Mouse (Mus musculus): ENCODE data around the gene Tmem176a. TPM values are rescaled to one million over a fixed set of nuclear protein-coding genes. Genes with fewer than 3 reads are reported as not detected.

Gene Tmem176a
- polyA plus RNA-seq, 1 experiment, result 117 TPM

DNA sequence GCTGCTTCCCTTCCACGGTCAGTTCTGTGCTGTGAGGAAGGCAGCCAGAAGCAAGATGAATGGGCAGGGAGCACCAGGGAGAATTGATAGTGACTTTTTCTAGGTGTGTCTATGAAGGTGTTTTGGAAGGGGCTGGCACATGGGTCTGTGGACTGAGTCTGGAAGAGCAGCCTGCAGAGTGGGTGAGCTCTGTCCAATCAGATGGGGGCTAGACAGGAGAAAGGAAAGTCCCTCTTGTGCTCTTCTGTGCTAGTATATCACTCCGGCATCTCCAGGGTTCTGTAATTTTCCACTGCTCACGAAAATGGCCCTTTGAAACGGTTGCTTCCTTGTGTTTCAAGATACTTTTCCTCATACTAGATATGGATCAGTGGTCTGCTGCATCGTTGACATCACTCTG lies 31.9 kb downstream of the Tmem176a start, which contains the start of gene Aoc1:
Gene Aoc1 (plus strand): TSS at position 301 of the 400 bp plus-strand sequence.
- no peaks in the 10 kb centered on the region for H3K4me1 ChIP-seq (ENCODE audit: control insufficient read depth, insufficient read depth, low read length)
- no peak within 1 kb of the TSS for H3K4me3 ChIP-seq (ENCODE audit: insufficient read depth, low read length)
- no peak within 1 kb of the TSS for H3K27ac ChIP-seq (ENCODE audit: insufficient read depth, low read length)
- no peak for TF ChIP-seq POLR2A (IDR thresholded peaks at IDR 0.05; ENCODE audit: low read depth, low read length)
- TF ChIP-seq CTCF (IDR thresholded peaks at IDR 0.05; ENCODE audit: borderline replicate concordance, insufficient read depth, low read length), result no peak

DNA sequence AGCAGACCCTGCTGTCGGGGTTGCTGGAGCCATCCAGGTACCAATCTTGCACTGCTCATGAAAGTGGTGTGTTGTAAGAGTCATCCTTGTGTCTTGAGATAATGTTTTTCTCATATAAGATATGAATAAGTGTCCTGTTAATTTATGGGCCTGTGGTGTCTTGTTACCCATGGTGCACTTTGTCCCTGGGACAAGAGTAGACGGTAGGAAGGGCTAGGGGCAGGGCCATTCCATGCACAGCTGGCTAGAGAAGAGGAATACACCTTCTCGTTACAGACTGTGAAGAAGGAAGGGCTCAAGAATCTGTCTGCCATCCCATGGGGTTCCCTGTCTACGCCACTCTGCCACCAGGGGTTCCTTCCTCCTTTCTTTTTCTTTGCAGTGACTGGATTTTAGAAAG lies 33.9 kb downstream of the Tmem176a start:
- H3K4me3 ChIP-seq (ENCODE audit: insufficient read depth, low read length), result no peak overlapping the region
- no peaks in the 10 kb centered on the region for H3K4me1 ChIP-seq (ENCODE audit: control insufficient read depth, insufficient read depth, low read length)
- no peak overlapping the region for H3K27ac ChIP-seq (ENCODE audit: insufficient read depth, low read length)
- TF ChIP-seq CTCF (IDR thresholded peaks at IDR 0.05; ENCODE audit: borderline replicate concordance, insufficient read depth, low read length) (no peak), POLR2A (IDR thresholded peaks at IDR 0.05; ENCODE audit: low read depth, low read length) (no peak)

DNA sequence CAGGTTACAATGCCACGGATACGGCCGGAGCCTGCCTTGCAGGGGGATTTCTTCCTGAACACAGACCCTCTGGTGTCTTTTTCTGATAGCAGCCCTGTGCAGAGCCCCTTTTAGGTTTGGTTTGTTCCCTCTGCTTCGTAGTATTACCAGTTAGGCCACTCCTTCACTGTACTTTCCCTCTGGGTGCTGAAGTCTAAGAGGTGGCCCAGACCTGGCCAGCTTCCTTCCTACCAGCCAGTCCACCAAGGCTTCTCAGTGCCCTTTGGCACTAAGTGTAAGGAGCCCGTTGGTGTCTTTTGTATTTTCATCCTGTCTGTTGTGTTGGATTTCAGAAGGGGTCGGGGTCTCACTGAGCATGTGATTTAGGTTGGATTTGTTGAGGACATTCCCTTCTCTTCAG lies 34.8 kb downstream of the Tmem176a start:
- H3K4me1 ChIP-seq (ENCODE audit: control insufficient read depth, insufficient read depth, low read length), result no peaks in the 10 kb centered on the region
- TF ChIP-seq CTCF (IDR thresholded peaks at IDR 0.05; ENCODE audit: borderline replicate concordance, insufficient read depth, low read length) (no peak), POLR2A (IDR thresholded peaks at IDR 0.05; ENCODE audit: low read depth, low read length) (no peak)
- H3K27ac ChIP-seq (ENCODE audit: insufficient read depth, low read length), result no peak overlapping the region
- no peak overlapping the region for H3K4me3 ChIP-seq (ENCODE audit: insufficient read depth, low read length)

- TF ChIP-seq POLR2A (IDR thresholded peaks at IDR 0.05; ENCODE audit: low read depth, low read length), result no peak
- TF ChIP-seq CTCF (IDR thresholded peaks at IDR 0.05; ENCODE audit: borderline replicate concordance, insufficient read depth, low read length), result no peak
- Histone ChIP-seq H3K4me3 (ENCODE audit: insufficient read depth, low read length) (no peak overlapping the region), H3K4me1 (ENCODE audit: control insufficient read depth, insufficient read depth, low read length) (no peaks in the 10 kb centered on the region), H3K27ac (ENCODE audit: insufficient read depth, low read length) (no peak overlapping the region)
Observed at GRCm38 (mm10) chr6:48876510-48877135, 35.9 kb downstream of the Tmem176a start.

DNA sequence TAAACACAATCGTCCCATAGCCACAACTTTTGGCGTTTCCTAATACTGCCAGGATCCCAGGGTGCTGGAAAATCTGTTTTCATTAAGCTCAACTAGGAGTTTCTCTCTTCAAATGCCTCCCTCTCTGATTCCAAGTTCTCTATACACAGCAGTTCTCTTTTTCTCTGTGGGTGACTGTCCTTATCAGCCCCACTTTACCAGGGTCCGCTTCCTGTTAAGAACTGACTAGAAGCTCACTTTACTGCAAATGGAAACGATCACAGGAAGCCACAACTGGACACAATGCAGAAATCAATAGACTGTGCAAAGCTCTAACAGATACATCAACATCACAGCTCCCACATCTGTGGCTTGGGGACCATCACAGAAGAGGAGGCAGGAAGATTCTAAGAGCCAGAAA lies 53.5 kb downstream of the Tmem176a start:
- TF ChIP-seq POLR2A (IDR thresholded peaks at IDR 0.05; ENCODE audit: low read depth, low read length) (no peak), CTCF (IDR thresholded peaks at IDR 0.05; ENCODE audit: borderline replicate concordance, insufficient read depth, low read length) (no peak)
- no peak overlapping the region for H3K27ac ChIP-seq (ENCODE audit: insufficient read depth, low read length)
- H3K4me3 ChIP-seq (ENCODE audit: insufficient read depth, low read length), result no peak overlapping the region
- H3K4me1 ChIP-seq (ENCODE audit: control insufficient read depth, insufficient read depth, low read length), result no peaks in the 10 kb centered on the region

- Histone ChIP-seq H3K27ac (ENCODE audit: insufficient read depth, low read length) (no peak overlapping the region), H3K4me1 (ENCODE audit: control insufficient read depth, insufficient read depth, low read length) (no peaks in the 10 kb centered on the region), H3K4me3 (ENCODE audit: insufficient read depth, low read length) (no peak overlapping the region)
- no peak for TF ChIP-seq POLR2A (IDR thresholded peaks at IDR 0.05; ENCODE audit: low read depth, low read length)
- no peak for TF ChIP-seq CTCF (IDR thresholded peaks at IDR 0.05; ENCODE audit: borderline replicate concordance, insufficient read depth, low read length)
Observed at GRCm38 (mm10) chr6:48894938-48895818, 54.5 kb downstream of the Tmem176a start.

GRCm38 (mm10) chr6:48895941-48896340 lies 55.2 kb downstream of the Tmem176a start:
- TF ChIP-seq POLR2A (IDR thresholded peaks at IDR 0.05; ENCODE audit: low read depth, low read length), result no peak
- no peak for TF ChIP-seq CTCF (IDR thresholded peaks at IDR 0.05; ENCODE audit: borderline replicate concordance, insufficient read depth, low read length)
- no peak overlapping the region for H3K27ac ChIP-seq (ENCODE audit: insufficient read depth, low read length)

More at GRCm38 (mm10) chr6:48895941-48896340, 55.2 kb downstream of the Tmem176a start:
- no peak overlapping the region for H3K4me3 ChIP-seq (ENCODE audit: insufficient read depth, low read length)
- H3K4me1 ChIP-seq (ENCODE audit: control insufficient read depth, insufficient read depth, low read length), result no peaks in the 10 kb centered on the region

Other genes starting within 250 kb of the Tmem176a start
- 16.3 and 19.0 TPM in 2 replicates for gene Repin1, start 247.0 kb upstream of the Tmem176a start, polyA plus RNA-seq (2011; ENCODE audit: insufficient read length, low read depth, missing spikeins)
- gene Gm44965, start 247.0 kb upstream of the Tmem176a start, polyA plus RNA-seq (2011; ENCODE audit: insufficient read length, low read depth, missing spikeins), result not detected in 2 replicates
- 2.2 and 2.7 TPM in 2 replicates for gene Zfp775, start 238.9 kb upstream of the Tmem176a start, polyA plus RNA-seq (2011; ENCODE audit: insufficient read length, low read depth, missing spikeins)
- 0.84 and 1.6 TPM in 2 replicates for gene AI854703, start 214.2 kb upstream of the Tmem176a start, polyA plus RNA-seq (2011; ENCODE audit: insufficient read length, low read depth, missing spikeins)
- gene Gimap8, start 193.7 kb upstream of the Tmem176a start, polyA plus RNA-seq (2011; ENCODE audit: insufficient read length, low read depth, missing spikeins), result not detected in 2 replicates
- 1.5 and 1.7 TPM in 2 replicates for gene Gimap9, start 164.8 kb upstream of the Tmem176a start, polyA plus RNA-seq (2011; ENCODE audit: insufficient read length, low read depth, missing spikeins)
- not detected in 2 replicates for gene Gimap4, start 156.4 kb upstream of the Tmem176a start, polyA plus RNA-seq (2011; ENCODE audit: insufficient read length, low read depth, missing spikeins)
- 0.72 and 0.88 TPM in 2 replicates for gene Gimap6, start 132.7 kb upstream of the Tmem176a start, polyA plus RNA-seq (2011; ENCODE audit: insufficient read length, low read depth, missing spikeins)
- not detected in 2 replicates for gene Gm28053, start 122.3 kb upstream of the Tmem176a start, polyA plus RNA-seq (2011; ENCODE audit: insufficient read length, low read depth, missing spikeins)
- gene Gimap7, start 122.3 kb upstream of the Tmem176a start, polyA plus RNA-seq (2011; ENCODE audit: insufficient read length, low read depth, missing spikeins), result not detected in 2 replicates
- not detected in 2 replicates for gene Gimap1, start 101.9 kb upstream of the Tmem176a start, polyA plus RNA-seq (2011; ENCODE audit: insufficient read length, low read depth, missing spikeins)
- gene Gimap5, start 94.7 kb upstream of the Tmem176a start, polyA plus RNA-seq (2011; ENCODE audit: insufficient read length, low read depth, missing spikeins), result not detected in 2 replicates
- not detected in 2 replicates for gene Gimap3, start 70.1 kb upstream of the Tmem176a start, polyA plus RNA-seq (2011; ENCODE audit: insufficient read length, low read depth, missing spikeins)
- gene Tmem176b, start 577 bp downstream of the Tmem176a start, polyA plus RNA-seq (2011; ENCODE audit: insufficient read length, low read depth, missing spikeins), result 119 and 168 TPM in 2 replicates
- gene Aoc1, start 32.0 kb downstream of the Tmem176a start, polyA plus RNA-seq (2011; ENCODE audit: insufficient read length, low read depth, missing spikeins), result not detected in 2 replicates
- gene 1600015I10Rik, start 89.0 kb downstream of the Tmem176a start, polyA plus RNA-seq (2011; ENCODE audit: insufficient read length, low read depth, missing spikeins), result not detected in 2 replicates
- gene Doxl2, start 134.0 kb downstream of the Tmem176a start, polyA plus RNA-seq (2011; ENCODE audit: insufficient read length, low read depth, missing spikeins), result not detected in 2 replicates
- gene Svs1, start 145.9 kb downstream of the Tmem176a start, polyA plus RNA-seq (2011; ENCODE audit: insufficient read length, low read depth, missing spikeins), result not detected in 2 replicates
- gene Gpnmb, start 195.6 kb downstream of the Tmem176a start, polyA plus RNA-seq (2011; ENCODE audit: insufficient read length, low read depth, missing spikeins), result 29.1 and 33.1 TPM in 2 replicates
- 26.8 and 33.4 TPM in 2 replicates for gene Malsu1, start 232.9 kb downstream of the Tmem176a start, polyA plus RNA-seq (2011; ENCODE audit: insufficient read length, low read depth, missing spikeins)

Data from embryonic fibroblast, embryonic 13.5 days (primary cell).